Mouse (Mus musculus): ENCODE measurements around the gene Syt12. TPM values are rescaled to one million over a fixed set of nuclear protein-coding genes. Genes with fewer than 3 reads are reported as not detected.
A peak's percentile ranks its signal among the peaks of the same experiment; 100 is the strongest.

Gene Syt12
- polyA plus RNA-seq, 1 experiment from 2014 or later, result 2.1 TPM

DNA sequence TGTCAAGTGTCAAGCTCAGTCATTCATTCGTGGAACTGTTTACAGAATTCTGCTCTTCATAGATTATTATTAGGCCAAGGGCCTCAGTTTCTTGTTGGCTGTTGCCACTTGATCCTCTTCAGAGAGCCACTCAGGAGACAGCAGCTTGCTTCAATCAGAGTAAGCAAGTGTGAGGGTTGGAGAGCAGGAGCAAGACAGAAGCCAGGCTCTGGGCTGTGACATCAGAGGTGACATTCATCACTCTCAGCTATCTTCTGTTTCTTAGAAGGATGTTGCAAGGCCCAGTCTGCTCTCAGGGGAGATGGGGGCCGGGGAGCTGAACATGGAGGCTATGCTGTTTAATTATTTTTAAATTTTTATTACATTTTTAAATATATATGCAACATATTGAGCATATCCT, 25.5 kb upstream of the Syt12 start:
- no peak overlapping the region for H3K4me2 ChIP-seq (replicated peaks)
- H3K9ac ChIP-seq, result no peak overlapping the region
- ATAC-seq (ENCODE audit: insufficient number of reproducible peaks, insufficient read depth, low FRiP score, low TSS enrichment), result no peak
- no peaks in the 10 kb centered on the region for H3K9me3 ChIP-seq
- H3K27me3 ChIP-seq, result no peaks in the 10 kb centered on the region
- WGBS, result 69% methylated on average over 2 of the region's 2 CpGs
- H3K4me3 ChIP-seq, result no peak overlapping the region
- H3K4me1 ChIP-seq, result peaks cover 5% of the 10 kb centered on the region; the same call in 1 of the 2 replicates
- no peaks in the 10 kb centered on the region for H3K36me3 ChIP-seq
- H3K27ac ChIP-seq, result no peak overlapping the region

DNA sequence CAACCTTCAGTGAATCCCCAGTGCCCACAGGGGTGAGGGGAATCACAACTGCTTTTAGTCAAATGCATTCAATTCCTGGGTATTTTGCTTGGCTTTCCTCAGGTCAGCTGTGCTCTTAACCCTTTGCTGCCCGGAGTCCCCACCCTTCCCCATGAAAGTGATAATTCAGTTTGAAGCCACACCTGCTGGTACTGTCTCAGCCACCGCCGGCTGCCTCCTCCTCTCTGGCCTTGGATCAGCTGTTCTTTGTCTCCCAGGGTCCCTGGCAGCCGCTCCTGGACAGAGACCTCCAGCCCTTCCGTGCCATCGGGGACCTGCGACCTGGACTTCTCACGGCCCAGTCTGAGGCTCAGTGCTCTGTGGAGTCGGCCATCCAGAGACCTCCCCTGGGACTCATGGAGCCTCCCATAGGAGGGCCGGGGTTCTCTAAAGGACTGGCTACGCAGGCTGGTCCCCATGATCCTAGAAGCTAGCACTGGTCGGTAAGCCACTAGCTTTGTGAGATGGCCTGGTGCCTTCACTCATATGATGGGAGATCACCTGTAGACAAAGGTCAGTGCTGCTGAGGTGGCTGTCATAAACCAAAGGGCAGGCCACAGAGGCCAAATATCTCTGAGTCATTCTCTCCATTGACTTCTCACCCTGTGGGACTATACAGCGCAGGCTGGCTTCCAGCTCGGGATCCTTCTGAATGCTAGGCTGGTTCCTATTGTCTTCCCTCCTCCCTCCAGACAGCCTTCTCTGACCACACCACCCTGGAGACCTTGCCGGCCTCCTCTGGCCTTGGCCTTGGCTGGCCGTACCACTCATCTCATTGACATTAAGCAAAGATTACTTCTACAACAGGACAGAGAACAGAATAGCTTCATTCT, 21.1 kb upstream of the Syt12 start, which contains the start of gene 2010003K11Rik:
Gene 2010003K11Rik, minus strand, starts transcription at position 522 of the 872 bp plus-strand sequence.
- H3K4me3 ChIP-seq, result no peak within 1 kb of the TSS
- WGBS, result 55% methylated on average over 16 of the region's 16 CpGs
- H3K27ac ChIP-seq, result peak within 1 kb of the TSS; percentile 30; the same call in 1 of the 2 replicates
- H3K36me3 ChIP-seq, result no peaks in the 10 kb centered on the region
- no peak for ATAC-seq (ENCODE audit: insufficient number of reproducible peaks, insufficient read depth, low FRiP score, low TSS enrichment)
- H3K27me3 ChIP-seq, result no peaks in the 10 kb centered on the region
- H3K4me2 ChIP-seq (replicated peaks), result peak within 1 kb of the TSS; percentile 15; the same call in 1 of the 2 replicates
- H3K9me3 ChIP-seq, result no peaks in the 10 kb centered on the region
- H3K9ac ChIP-seq, result no peak within 1 kb of the TSS
- peaks cover 9% of the 10 kb centered on the region; the same call in 1 of the 2 replicates for H3K4me1 ChIP-seq

DNA sequence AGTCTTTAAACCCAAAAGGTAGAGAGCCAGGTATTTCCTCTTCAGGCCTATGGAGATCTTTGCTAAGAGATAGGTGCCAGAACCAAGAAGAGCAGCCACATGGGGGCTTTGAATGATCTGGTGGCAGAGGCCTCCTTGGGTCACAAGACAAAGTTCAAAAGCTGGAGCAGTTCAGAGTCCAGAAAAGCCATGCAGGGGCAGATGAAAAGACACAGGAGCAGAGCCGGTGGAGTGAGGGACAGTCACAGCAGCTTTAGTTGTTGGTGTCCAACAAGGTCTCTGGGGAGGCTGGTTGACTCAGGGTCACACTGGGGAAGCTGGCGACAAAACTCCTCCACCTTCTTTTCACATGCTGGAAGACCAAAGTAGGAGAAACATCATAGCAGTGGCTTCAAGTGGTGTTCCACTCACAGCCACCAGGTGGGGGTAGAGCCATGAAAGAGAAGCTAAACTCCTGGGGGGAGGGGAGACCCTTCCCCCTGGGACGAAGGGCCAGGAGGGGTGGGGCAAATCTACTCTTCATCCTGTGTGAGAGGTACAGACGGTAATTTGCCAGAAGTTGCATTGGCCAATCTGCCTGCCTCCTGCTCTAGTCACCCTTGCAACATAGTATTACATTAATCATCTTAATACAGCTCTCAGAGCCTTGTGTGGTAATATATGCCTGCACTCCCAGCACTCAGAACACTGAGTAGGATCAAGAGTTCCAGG, 20.2 kb upstream of the Syt12 start:
- Histone ChIP-seq H3K36me3 (no peaks in the 10 kb centered on the region), H3K9ac (no peak overlapping the region), H3K9me3 (no peaks in the 10 kb centered on the region), H3K27ac (peak overlapping the region; percentile 30; the same call in 1 of the 2 replicates), H3K27me3 (no peaks in the 10 kb centered on the region), H3K4me1 (peaks cover 9% of the 10 kb centered on the region; the same call in 1 of the 2 replicates), H3K4me2 (replicated peaks) (peak overlapping the region; percentile 15; the same call in 1 of the 2 replicates), H3K4me3 (no peak overlapping the region)
- 3% methylated on average over 4 of the region's 4 CpGs for WGBS
- ATAC-seq (ENCODE audit: insufficient number of reproducible peaks, insufficient read depth, low FRiP score, low TSS enrichment), result no peak

DNA sequence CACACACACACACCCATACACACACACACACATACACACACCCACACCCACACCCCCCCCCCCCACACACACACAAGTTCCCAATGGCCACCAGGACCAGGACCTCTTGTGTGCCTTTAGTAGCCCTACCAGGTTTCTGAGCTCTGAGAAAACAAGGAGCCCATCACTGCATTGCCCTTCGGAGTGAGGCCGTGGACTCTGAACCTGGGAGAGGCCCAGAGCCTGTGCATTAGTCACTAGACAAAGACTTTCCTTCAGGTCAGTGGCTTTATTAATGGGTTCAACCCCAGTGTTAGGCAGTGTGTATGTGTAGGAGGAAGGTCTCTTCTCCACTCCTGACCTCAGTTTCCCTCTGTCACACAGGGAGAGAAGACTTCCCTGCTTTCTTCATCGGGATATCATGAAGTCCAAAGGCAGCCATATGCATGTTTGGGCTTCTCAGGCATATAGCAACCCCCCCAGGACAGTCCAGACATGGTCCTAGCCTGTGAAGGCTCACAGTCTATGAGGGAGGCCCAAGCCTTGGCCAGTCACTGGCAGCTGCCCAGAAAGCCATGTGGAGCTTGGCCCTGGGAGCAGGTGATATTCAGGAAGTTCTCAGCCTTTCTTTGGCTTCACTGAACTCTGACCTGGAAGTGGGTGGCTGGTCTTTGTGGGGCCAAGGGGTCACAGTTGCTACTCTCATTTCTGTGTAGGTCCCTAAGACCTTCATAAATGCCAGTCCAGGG, 19.5 kb upstream of the Syt12 start:
- no peaks in the 10 kb centered on the region for H3K27me3 ChIP-seq
- 91% methylated on average over 3 of the region's 3 CpGs for WGBS
- no peak for ATAC-seq (ENCODE audit: insufficient number of reproducible peaks, insufficient read depth, low FRiP score, low TSS enrichment)
- no peaks in the 10 kb centered on the region for H3K9me3 ChIP-seq
- peaks cover 9% of the 10 kb centered on the region; the same call in 1 of the 2 replicates for H3K4me1 ChIP-seq
- no peak overlapping the region for H3K4me3 ChIP-seq
- no peak overlapping the region for H3K4me2 ChIP-seq (replicated peaks)
- no peak overlapping the region for H3K27ac ChIP-seq
- H3K36me3 ChIP-seq, result no peaks in the 10 kb centered on the region
- H3K9ac ChIP-seq, result no peak overlapping the region

DNA sequence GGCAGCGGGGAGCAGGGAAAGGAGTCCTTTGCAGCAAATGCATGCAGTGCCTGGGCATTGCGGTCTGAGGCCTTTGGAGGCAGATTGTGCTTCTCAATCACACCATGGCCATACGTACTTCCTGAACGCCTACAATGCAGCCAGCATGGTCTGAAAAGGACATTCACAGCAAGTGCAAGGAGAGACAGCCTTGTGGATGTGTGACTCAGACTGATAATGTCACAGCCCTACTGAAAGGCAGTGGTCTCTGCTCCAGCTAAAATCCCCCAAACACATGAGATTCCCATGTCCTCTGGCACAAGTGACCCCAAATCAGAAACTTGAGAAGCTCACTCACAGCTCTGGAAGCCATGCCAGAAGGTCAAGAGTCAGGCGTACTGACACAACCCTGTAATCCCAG, 18.6 kb upstream of the Syt12 start:
- H3K4me3 ChIP-seq, result no peak overlapping the region
- 77% methylated on average over 5 of the region's 5 CpGs for WGBS
- H3K4me2 ChIP-seq (replicated peaks), result no peak overlapping the region
- H3K4me1 ChIP-seq, result peaks cover 9% of the 10 kb centered on the region; the same call in 1 of the 2 replicates
- H3K9ac ChIP-seq, result no peak overlapping the region
- ATAC-seq (ENCODE audit: insufficient number of reproducible peaks, insufficient read depth, low FRiP score, low TSS enrichment), result no peak
- H3K27me3 ChIP-seq, result no peaks in the 10 kb centered on the region
- H3K27ac ChIP-seq, result no peak overlapping the region
- H3K36me3 ChIP-seq, result no peaks in the 10 kb centered on the region
- no peaks in the 10 kb centered on the region for H3K9me3 ChIP-seq

DNA sequence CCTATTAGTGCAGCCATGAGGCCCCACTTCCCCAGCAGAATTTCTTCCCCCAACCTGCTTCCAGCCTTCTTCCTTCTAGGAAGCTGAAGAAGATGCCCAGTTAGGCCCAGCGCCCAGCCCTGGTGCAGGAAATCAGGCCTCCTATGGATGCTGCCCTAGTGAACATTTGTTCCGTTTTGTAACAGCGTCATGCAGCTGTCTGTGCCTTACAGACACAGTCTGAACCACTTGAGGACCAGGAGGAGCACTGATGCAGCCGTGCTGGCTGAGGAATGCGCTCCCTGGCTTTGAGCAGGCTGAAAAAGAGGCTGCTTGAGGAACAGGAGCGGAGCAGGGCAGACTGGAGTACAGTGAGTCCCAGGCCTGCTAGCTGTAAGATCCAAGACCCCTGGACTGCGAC, 17.5 kb upstream of the Syt12 start:
- H3K9ac ChIP-seq, result no peak overlapping the region
- H3K4me1 ChIP-seq, result peaks cover 9% of the 10 kb centered on the region; the same call in 1 of the 2 replicates
- no peak overlapping the region for H3K27ac ChIP-seq
- H3K4me2 ChIP-seq (replicated peaks), result no peak overlapping the region
- no peak for ATAC-seq (ENCODE audit: insufficient number of reproducible peaks, insufficient read depth, low FRiP score, low TSS enrichment)
- no peaks in the 10 kb centered on the region for H3K27me3 ChIP-seq
- no peaks in the 10 kb centered on the region for H3K36me3 ChIP-seq
- H3K9me3 ChIP-seq, result no peaks in the 10 kb centered on the region
- 69% methylated on average over 7 of the region's 7 CpGs for WGBS
- no peak overlapping the region for H3K4me3 ChIP-seq

DNA sequence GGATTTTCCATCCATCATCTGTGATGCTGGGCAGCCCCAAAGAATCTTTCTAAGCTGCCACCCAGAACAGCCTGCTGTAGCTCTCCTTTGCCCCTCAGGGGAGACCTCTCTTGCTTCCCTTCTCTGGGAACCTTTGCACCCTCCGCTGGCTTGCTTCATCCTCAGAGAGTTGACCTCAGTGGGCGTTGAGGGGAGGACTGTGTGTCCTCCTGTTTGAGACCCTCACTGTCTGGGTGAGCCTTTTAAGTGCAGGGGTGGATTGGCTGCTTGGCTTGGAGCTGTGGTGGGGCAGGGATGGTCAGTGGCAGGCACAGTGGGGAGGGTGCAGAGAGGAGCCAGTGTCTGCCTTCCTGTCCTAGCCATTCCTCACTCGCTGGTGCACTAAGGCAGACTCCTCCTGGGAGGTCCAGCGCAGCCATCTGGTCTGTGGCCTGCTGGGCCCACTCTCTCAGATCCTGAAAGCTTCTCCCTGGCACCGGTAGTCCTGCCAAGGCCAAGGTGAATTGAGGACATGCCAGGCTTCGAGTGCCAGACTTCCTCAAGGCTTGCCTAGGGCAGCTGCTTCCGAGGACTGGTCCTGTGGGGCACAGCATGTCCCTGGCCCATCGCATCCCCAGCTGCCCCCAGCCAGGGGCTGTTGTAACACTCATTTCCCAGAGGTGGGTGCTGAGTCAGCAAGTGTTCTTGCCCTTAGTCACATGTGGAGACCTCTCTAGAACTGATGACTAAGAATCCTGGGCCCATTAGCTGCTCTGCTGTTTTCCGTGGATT, 15.5 kb upstream of the Syt12 start:
- no peaks in the 10 kb centered on the region for H3K9me3 ChIP-seq
- H3K27ac ChIP-seq, result no peak overlapping the region
- no peak for ATAC-seq (ENCODE audit: insufficient number of reproducible peaks, insufficient read depth, low FRiP score, low TSS enrichment)
- H3K4me3 ChIP-seq, result no peak overlapping the region
- no peak overlapping the region for H3K4me2 ChIP-seq (replicated peaks)
- H3K4me1 ChIP-seq, result peaks cover 4% of the 10 kb centered on the region; the same call in 1 of the 2 replicates
- 54% methylated on average over 9 of the region's 9 CpGs for WGBS
- no peaks in the 10 kb centered on the region for H3K27me3 ChIP-seq
- no peak overlapping the region for H3K9ac ChIP-seq
- no peaks in the 10 kb centered on the region for H3K36me3 ChIP-seq

DNA sequence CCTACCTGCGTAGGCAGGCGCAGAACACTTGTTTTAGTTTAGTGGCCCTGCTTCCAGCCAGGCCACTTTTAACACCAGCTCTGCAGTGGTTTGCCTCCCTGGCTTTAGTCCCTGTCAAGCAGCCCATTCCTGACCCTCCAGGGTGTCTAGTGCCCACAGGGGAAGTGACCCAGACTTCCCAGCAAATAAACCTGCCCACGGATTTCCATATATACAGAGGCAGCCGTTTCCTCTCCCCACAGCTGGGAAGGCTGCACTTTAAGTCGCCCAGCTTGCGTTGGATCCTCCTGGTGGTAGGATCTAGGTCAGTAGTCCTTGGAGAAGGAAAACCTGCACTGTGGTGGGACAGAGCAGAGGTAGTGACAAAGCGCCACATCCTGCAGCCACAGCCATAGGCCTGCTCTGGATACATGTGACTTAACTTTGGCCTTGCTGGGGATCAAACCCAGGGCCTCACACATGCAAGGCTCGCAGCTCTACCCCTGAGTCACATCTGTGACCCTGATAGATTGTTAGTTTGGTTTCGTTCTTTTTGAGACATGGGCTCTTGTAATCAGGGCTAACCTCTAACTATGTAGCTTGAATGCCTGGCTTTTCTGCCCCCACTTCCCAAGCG, 13.9 kb upstream of the Syt12 start:
- H3K4me2 ChIP-seq (replicated peaks), result no peak overlapping the region
- H3K27me3 ChIP-seq, result no peaks in the 10 kb centered on the region
- no peak overlapping the region for H3K4me3 ChIP-seq
- H3K27ac ChIP-seq, result no peak overlapping the region
- no peak overlapping the region; the same call in 1 of the 2 replicates for H3K9ac ChIP-seq
- no peaks in the 10 kb centered on the region for H3K36me3 ChIP-seq
- no peak for ATAC-seq (ENCODE audit: insufficient number of reproducible peaks, insufficient read depth, low FRiP score, low TSS enrichment)
- WGBS, result 68% methylated on average over 10 of the region's 10 CpGs
- no peaks in the 10 kb centered on the region for H3K9me3 ChIP-seq
- H3K4me1 ChIP-seq, result no peaks in the 10 kb centered on the region

DNA sequence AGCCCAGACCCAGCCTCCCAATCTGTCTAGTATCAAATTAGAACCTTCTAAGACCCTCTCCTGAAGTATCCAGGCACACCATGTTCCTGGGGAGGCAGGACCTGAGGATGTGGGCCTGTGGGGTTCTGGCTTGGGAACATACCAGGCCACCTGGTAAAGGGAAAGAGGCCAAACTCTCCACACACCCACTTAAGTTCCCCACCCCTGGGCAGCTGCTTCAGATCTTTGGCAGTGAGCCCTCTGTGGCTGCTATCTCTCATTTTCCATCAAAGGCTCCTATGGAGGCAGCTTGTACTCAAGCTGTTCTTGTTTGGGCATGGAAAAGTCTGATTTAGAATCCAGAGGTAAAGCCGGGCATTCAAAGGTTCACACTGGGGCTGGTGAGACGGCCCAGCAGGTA, 10.6 kb upstream of the Syt12 start:
- H3K27ac ChIP-seq, result no peak overlapping the region
- whole genome bisulfite sequencing, result 66% methylated on average over 2 of the region's 2 CpGs
- no peak for ATAC-seq (ENCODE audit: insufficient number of reproducible peaks, insufficient read depth, low FRiP score, low TSS enrichment)
- H3K36me3 ChIP-seq, result no peaks in the 10 kb centered on the region
- no peak overlapping the region for H3K9ac ChIP-seq
- no peaks in the 10 kb centered on the region for H3K9me3 ChIP-seq
- H3K27me3 ChIP-seq, result no peaks in the 10 kb centered on the region
- H3K4me1 ChIP-seq, result peaks cover 10% of the 10 kb centered on the region; the same call in 1 of the 2 replicates
- H3K4me2 ChIP-seq (replicated peaks), result no peak overlapping the region
- no peak overlapping the region for H3K4me3 ChIP-seq

DNA sequence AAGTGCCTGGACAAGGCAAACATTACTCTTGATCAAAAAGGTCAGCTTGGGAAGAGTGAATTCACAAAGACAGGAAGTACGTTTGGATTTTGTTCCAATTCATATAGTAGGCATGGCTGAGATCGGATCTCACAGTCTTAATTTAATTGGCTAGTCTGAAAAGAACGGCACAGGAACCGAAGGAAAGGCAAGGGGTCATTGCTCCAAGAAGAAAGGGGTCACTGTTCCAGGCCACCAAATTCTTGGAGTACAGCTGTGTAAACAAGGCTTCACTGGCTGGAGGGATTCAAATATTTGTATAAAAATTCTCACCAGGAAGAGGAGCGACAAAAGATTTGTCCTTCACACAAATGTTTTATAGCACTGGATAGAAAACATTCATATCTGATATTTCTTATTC, 7.8 kb upstream of the Syt12 start:
- Histone ChIP-seq H3K9ac (no peak overlapping the region), H3K4me3 (no peak overlapping the region), H3K27me3 (no peaks in the 10 kb centered on the region), H3K4me1 (peaks cover 10% of the 10 kb centered on the region; the same call in 1 of the 2 replicates), H3K27ac (no peak overlapping the region; the same call in 1 of the 2 replicates), H3K4me2 (replicated peaks) (no peak overlapping the region), H3K36me3 (no peaks in the 10 kb centered on the region), H3K9me3 (no peaks in the 10 kb centered on the region)
- 15% methylated on average over 5 of the region's 5 CpGs for WGBS
- no peak for ATAC-seq (ENCODE audit: insufficient number of reproducible peaks, insufficient read depth, low FRiP score, low TSS enrichment)

Data from embryonic facial prominence, embryonic 12.5 days (tissue).